Mouse (Mus musculus) adrenal gland (tissue): ENCODE results near the gene Ric3.
"Not testable (repeated sequence)": the region's sequence is repeated elsewhere in the genome, so short reads cannot be mapped to it uniquely, and the experiment has no call there.

ENCODE experiments used
- intact Hi-C: fragments of 180-260 bp; cut with DNase I; formaldehyde crosslinking; loops from one replicate; pipeline ENCODE4 v1.15.1; 2025
- long read RNA-seq, 2 experiments: library from polyadenylated mRNA; unstranded; transcript quantifications; one replicate each; pipeline ENCODE4 v2.0.0; 2020; ENCODE audit warnings: borderline replicate concordance in 1 of 2; ENCODE audit not compliant: insufficient replicate concordance in 1 of 2

Ric3 gene
- long read RNA-seq, experiment 1, full-length matches to known transcripts = 11 of 22 reads
- long read RNA-seq, experiment 1, partial matches to known transcripts = 3 of 22 reads
- long read RNA-seq, experiment 1, other reads (novel, unspliced or antisense) = 8 of 22 reads
- long read RNA-seq, experiment 2, full-length matches to known transcripts = 45 of 62 reads
- long read RNA-seq, experiment 2, partial matches to known transcripts = 9 of 62 reads
- long read RNA-seq, experiment 2, other reads (novel, unspliced or antisense) = 8 of 62 reads

DNA sequence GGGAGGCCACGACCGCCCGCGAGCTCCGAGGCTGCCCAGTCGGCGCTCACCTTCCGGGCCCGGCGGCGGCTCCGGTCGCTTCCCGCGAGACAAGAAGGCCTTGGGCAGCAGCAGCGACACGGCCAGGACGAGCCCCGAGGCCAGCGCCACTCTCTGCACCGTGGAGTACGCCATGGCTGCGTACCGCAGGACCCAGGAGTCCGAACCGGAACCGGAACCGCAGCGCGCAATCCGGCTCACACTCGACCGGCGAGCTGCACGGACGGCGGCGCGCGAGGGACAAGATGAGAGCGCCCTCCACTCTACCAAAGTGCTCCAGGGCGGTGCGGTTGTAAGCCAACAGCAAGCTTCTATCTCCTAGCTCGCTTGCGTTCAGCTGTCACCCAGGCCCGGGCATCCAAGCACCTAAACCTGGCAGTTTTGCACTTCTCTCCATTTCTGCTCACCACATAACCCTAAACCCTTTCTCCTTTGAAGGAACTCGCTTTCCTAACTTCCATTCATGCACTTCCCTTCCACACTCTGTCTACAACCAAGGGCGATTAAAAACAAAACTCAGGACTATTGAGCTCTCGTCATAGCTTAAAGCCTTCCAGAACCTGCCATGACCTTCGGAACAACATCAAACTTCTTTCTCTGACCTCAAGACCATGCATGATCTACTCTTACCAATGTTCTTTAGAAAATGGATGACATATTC is at the start of gene Ric3:
Gene Ric3, minus strand, starts transcription at position 219 of the 700 bp plus-strand sequence.
- intact Hi-C loops = no loop called here

- intact Hi-C loops = no loop called here
These were observed 48.4 kb upstream of the Ric3 start for GRCm38 (mm10) chr7:109131565-109131964.

DNA sequence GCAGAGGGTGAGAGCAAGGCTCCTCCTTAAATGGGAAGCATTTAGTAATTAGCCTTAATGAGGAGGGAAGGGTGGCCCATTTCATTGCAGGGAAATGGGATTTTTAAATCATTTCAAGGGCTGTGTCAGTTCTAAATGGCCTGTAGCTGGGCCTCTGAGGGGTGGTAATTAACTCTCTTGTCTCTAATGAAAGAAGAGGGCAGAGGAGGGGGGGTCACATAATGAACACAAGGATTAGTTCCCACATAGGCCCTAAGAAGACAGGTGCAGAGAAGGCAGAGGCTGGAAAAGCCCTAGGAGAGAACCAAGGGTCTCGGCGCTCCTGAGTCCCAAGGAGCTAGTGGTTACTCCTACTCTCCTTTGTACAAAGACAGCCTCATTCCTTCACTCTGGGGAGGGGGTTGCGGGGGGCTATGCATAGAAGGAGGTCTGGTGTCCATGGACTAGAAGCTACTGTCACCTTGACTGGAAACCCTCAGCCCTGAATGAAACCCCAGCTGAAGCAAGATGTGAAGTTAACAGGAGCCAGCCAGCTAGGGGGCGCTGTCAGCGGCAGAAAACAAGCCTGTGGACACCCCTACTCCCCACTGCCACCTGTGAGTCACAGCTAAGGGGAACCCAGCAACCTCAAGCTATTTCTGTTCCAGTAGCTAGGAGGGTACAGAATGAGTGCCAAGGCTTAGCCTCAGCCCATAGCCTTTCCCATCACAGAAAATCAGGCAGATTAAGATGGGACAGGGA is 47.0 kb upstream of the Ric3 start:
- intact Hi-C loops = no loop called here

GRCm38 (mm10) chr7:109129442-109129841 is 46.3 kb upstream of the Ric3 start:
- intact Hi-C loops = no loop called here

DNA sequence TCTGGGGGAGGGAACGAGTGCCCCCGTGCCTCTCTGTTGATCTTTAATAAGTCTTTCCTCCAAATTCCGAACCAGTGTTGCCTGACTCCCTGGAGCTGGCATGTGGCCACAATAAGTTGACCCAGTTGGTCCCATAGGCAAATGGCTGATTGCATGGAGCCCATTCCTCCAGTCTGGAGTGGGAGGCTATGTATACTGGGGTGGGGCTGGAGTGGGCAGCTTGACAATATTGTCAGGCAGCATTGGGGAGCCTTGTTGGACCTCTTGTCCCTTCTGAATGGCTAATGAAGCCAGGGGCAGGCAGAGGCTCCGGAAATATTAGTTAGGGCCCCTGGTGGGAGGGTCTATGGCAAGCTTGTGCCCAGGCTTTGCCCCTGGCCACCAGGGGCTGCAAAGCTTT is 32.8 kb upstream of the Ric3 start:
- intact Hi-C loops = no loop called here

GRCm38 (mm10) chr7:109115488-109115887 is 32.4 kb upstream of the Ric3 start:
- intact Hi-C loops = not testable (repeated sequence)

GRCm38 (mm10) chr7:109114950-109115349 is 31.8 kb upstream of the Ric3 start:
- intact Hi-C loops = no loop called here

DNA sequence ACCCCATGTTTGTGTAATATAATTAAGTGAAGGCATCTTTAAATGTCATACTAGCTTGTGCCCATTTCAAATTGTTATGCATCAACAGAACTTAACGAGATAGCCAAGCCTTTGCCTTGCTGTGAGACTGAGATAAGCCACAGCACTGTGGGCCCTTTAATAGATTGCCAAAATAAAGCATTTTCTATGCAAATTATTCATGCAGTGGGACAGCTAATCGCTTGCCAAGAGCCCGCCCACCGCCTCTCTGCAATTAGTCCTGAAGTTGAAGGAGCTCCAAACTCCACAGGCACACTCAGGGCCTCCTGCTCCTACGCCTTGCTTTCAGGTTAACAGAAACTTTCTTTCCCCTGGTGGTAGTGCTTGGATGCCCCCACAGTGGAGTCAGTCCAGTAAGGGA is 27.9 kb upstream of the Ric3 start:
- intact Hi-C loops = no loop called here

DNA sequence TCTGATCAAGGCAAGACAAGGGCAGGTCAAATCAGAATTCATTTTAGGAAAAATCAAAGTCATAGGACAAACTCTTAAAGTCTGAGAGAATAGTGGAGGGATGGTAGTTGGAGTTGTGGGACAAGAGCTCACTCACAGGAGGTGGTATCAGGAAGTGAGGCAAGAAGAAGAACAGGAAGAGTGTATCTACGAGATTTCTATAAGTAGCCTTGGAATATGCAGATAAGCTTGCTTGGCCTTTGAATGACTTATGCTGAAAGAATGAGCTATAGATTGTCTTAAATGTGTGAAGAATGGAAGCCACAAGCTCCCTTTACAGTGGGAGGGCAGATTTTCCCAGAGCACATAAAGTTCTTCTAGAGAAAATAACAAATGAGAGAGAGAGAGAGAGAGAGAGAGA is 21.8 kb upstream of the Ric3 start:
- intact Hi-C loops = no loop called here

DNA sequence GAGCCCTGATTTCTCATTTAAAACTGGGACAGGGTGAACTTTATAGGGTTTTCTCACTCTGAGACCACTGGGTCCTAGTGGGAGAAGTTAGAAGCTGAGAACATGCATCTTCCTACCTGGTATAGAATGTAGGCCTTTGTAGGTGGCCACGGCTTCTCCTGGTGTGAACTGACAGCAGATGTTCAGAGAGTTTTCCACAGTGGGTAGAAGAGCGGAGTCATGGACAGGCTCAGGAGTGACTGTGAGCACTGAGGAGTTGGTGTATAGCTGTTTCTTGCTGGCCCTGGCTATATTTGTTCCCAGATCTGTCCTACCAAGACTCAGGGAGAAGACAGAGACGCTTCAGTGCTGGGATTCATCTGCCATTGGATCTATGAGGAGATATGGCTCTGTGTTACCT is 18.0 kb upstream of the Ric3 start:
- intact Hi-C loops = no loop called here

DNA sequence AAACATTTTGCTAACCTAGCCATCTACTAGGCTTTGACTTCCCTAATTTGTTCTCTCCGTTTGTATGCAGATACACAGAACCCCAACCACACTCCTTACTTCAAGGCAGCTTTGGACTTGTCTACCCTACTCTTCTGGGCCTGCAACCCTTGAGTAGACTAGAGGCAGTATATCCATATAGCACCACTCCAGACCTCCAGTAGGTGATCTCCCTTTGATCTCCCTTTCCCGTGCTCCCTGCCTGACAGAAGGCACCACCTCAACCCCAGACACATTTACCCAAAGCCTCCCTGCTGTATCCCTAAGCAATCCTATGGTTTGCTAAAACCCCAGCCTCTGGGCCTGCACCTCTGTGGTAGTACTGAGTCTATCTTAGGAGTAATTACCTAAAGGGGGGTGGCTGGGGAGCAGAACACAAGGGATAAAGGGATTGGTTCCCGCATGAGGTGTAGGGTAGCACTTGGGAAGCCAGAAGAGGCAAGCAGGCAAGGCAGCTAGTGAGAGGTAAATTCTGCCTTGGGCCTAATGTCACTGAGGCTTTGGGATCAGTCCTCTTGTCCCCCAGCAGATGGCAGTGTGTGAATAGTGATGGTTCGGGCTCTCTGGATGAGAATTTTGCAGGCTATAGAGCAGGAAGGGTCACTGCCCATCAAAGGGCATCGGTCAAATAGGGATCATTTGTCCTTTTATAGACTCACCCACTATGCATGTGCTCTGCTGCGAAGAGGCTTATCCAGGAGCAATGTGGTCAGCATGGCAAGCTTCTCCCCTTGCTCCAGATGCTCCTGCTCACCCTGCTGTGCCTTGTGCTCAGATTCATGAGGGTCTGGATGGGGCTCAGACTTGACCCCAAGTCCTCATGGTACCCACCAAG is 15.3 kb upstream of the Ric3 start:
- intact Hi-C loops = loop anchor here (5.0 kb wide), 2 partner anchors 119 to 324 kb away; no protein-coding TSS in a partner anchor

- intact Hi-C loops = loop anchor here (5.0 kb wide), 2 partner anchors 120 to 325 kb away; no protein-coding TSS in a partner anchor
These were observed 14.1 kb upstream of the Ric3 start for GRCm38 (mm10) chr7:109097203-109097602.

DNA sequence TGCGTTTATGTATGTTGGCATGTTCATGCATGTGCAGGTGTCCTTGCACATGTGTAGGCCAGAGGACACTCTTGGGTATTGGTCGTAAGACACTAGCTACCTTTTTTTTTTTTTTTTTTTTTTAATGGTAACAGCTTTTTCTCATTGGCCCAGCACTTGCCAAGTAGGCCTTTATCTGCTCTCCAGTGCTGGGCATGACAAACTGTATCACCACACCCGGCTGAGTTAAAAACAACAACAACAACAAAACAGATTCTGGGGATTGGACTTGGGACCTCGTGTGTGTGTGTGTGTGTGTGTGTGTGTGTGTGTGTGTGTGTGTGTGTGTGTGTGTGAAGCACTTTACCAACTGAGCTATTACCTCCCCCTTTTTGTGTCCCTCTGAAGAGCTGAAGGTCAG is 13.5 kb upstream of the Ric3 start:
- intact Hi-C loops = loop anchor here (5.0 kb wide), 2 partner anchors 121 to 326 kb away; no protein-coding TSS in a partner anchor

GRCm38 (mm10) chr7:109094294-109094693 is 11.2 kb upstream of the Ric3 start:
- intact Hi-C loops = no loop called here

- intact Hi-C loops = not testable (repeated sequence)
These were observed 8.2 kb upstream of the Ric3 start for GRCm38 (mm10) chr7:109091316-109091715.

DNA sequence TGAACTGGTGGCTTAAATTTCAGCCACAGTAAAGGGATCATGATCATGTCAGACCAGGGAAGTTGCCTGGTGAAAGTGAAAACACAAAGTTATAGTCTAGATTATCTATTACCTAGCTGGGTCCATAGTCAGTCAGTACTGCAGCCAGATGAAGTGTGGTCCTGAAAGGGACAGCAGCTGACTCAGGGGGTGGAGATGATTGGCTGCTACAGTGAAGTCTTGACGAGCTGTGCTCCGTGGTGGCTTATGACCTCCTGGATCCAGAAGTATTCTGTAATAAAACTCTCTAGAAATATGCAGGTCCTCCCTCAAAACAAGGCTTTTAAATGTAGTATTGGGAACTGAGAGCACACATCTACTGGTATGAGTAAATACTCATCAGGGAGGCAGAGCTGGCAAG is 3.8 kb upstream of the Ric3 start:
- intact Hi-C loops = no loop called here

- intact Hi-C loops = no loop called here
These were observed 668 bp upstream of the Ric3 start for GRCm38 (mm10) chr7:109083813-109084184.

- intact Hi-C loops = no loop called here
These were observed 640 bp downstream of the Ric3 start for GRCm38 (mm10) chr7:109082269-109083112.

DNA sequence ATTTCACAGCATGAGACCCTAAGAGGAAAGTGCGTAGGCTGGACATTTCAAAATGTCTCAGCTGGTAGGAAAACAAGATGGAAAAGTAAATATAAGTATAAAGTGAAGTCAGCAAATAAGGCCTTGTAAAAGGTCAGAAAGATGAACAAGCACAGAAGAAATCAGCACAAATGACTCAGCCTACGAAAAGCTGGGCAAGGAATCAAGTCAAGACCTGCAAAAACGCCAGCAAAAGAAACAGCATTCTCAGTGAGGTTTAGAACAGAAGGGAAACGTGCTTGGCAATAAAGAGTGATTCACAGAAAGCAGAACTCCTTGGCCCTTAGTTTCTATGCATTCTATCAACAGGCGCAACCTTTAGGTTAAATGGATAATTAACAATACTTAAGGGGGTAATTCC is 10.8 kb downstream of the Ric3 start:
- intact Hi-C loops = no loop called here

DNA sequence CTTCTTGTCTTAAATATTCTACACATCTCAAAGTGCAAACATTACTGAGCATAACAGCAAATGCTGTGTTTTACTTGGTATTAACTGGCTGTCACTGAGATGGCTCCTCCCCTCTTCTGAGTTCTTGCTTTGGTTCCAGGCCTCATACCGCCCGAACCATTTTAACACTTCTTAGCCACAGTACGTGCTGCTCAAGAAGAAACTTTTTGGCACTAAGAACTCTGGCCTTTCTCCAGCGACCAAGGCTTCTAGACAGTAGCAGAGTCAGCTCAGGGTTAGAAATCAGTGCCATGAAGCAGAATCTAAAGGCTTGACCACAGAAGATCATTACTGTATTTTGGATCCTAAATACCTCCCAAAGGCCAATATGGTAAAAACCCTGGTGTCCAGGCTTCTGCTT is 13.5 kb downstream of the Ric3 start:
- intact Hi-C loops = no loop called here
